Mouse (Mus musculus): ENCODE results near the gene Dusp16.

Dusp16 gene

GRCm38 (mm10) chr6:134793046-134793806 lies 801 bp upstream of the Dusp16 start:
- no peak for DNase-seq (ENCODE audit: low spot score)

- DNase-seq (ENCODE audit: low spot score): peak; percentile 37
Observed at GRCm38 (mm10) chr6:134791251-134792118, 940 bp downstream of the Dusp16 start.

- no peak for DNase-seq (ENCODE audit: low spot score)
Observed at GRCm38 (mm10) chr6:134789100-134789499, 3.3 kb downstream of the Dusp16 start.

- no peak for DNase-seq (ENCODE audit: low spot score)
Observed at GRCm38 (mm10) chr6:134786426-134786825, 6.0 kb downstream of the Dusp16 start.

GRCm38 (mm10) chr6:134782900-134783299 lies 9.5 kb downstream of the Dusp16 start:
- no peak for DNase-seq (ENCODE audit: low spot score)

- no peak for DNase-seq (ENCODE audit: low spot score)
Observed at GRCm38 (mm10) chr6:134781494-134781913, 10.9 kb downstream of the Dusp16 start.

- DNase-seq (ENCODE audit: low spot score): no peak
Observed at GRCm38 (mm10) chr6:134780024-134780423, 12.4 kb downstream of the Dusp16 start.

- peak; percentile 42 for DNase-seq (ENCODE audit: low spot score)
Observed at GRCm38 (mm10) chr6:134773961-134774360, 18.5 kb downstream of the Dusp16 start.

- no peak for DNase-seq (ENCODE audit: low spot score)
Observed at GRCm38 (mm10) chr6:134773292-134773893, 19.0 kb downstream of the Dusp16 start.

GRCm38 (mm10) chr6:134770339-134770738 lies 22.1 kb downstream of the Dusp16 start:
- DNase-seq (ENCODE audit: low spot score): no peak

GRCm38 (mm10) chr6:134764441-134765061 lies 27.9 kb downstream of the Dusp16 start:
- DNase-seq (ENCODE audit: low spot score): no peak

GRCm38 (mm10) chr6:134763436-134763835 lies 29.0 kb downstream of the Dusp16 start:
- no peak for DNase-seq (ENCODE audit: low spot score)

GRCm38 (mm10) chr6:134761808-134762207 lies 30.6 kb downstream of the Dusp16 start:
- no peak for DNase-seq (ENCODE audit: low spot score)

- no peak for DNase-seq (ENCODE audit: low spot score)
Observed at GRCm38 (mm10) chr6:134760926-134761544, 31.4 kb downstream of the Dusp16 start.

- no peak for DNase-seq (ENCODE audit: low spot score)
Observed at GRCm38 (mm10) chr6:134756058-134756457, 36.4 kb downstream of the Dusp16 start.

GRCm38 (mm10) chr6:134753858-134754257 lies 38.6 kb downstream of the Dusp16 start:
- no peak for DNase-seq (ENCODE audit: low spot score)

GRCm38 (mm10) chr6:134753412-134753811 lies 39.0 kb downstream of the Dusp16 start:
- no peak for DNase-seq (ENCODE audit: low spot score)

GRCm38 (mm10) chr6:134751883-134752647 lies 40.4 kb downstream of the Dusp16 start:
- DNase-seq (ENCODE audit: low spot score): no peak

GRCm38 (mm10) chr6:134751087-134751486 lies 41.3 kb downstream of the Dusp16 start:
- no peak for DNase-seq (ENCODE audit: low spot score)

- DNase-seq (ENCODE audit: low spot score): no peak
Observed at GRCm38 (mm10) chr6:134748126-134748525, 44.3 kb downstream of the Dusp16 start.

- no peak for DNase-seq (ENCODE audit: low spot score)
Observed at GRCm38 (mm10) chr6:134745876-134746275, 46.5 kb downstream of the Dusp16 start.

All from ovary, postnatal 36 days (tissue).